Mouse (Mus musculus) MEL (cell line): ENCODE measurements around the gene Endou. TPM values are rescaled to one million over a fixed set of nuclear protein-coding genes. Genes with fewer than 3 reads are reported as not detected.

ENCODE experiments used
- DNase-seq: peaks from one replicate; pipeline ENCODE4 v3.0.0; 2011; ENCODE audit warnings: low read depth, low spot score
- H3K27ac ChIP-seq: 2 replicates; pipeline ENCODE4 v1.5.1; 2012; ENCODE audit warnings: low read depth, mild to moderate bottlenecking, control low read depth, low read length, moderate library complexity; ENCODE audit not compliant: control insufficient read depth
- H3K27me3 ChIP-seq, 2 experiments: fragments of 150-350 bp in 1 of 2; sonication (generic) in 1 of 2; 2 replicates each; pipeline ENCODE4 v1.6.1; 2012; ENCODE audit warnings: low read length in 2 of 2, mild to moderate bottlenecking in 2 of 2, improper control_type of control experiment in 1 of 2, moderate library complexity in 1 of 2; ENCODE audit not compliant: insufficient read depth in 2 of 2, control insufficient read depth in 1 of 2
- H3K36me3 ChIP-seq, 2 experiments: 2 replicates each; pipeline ENCODE4 v1.6.1; 2012 to 2014; ENCODE audit warnings: low read length in 2 of 2, improper control_type of control experiment in 1 of 2, inconsistent platforms in 1 of 2, mild to moderate bottlenecking in 1 of 2; ENCODE audit not compliant: insufficient read depth in 2 of 2, control insufficient read depth in 1 of 2
- H3K4me1 ChIP-seq, 2 experiments: fragments of 150-350 bp in 1 of 2; sonication (generic) in 1 of 2; 2 replicates each; pipeline ENCODE4 v1.6.1; 2012; ENCODE audit warnings: low read length in 2 of 2, improper control_type of control experiment in 1 of 2, mild to moderate bottlenecking in 1 of 2; ENCODE audit not compliant: insufficient read depth in 2 of 2, control insufficient read depth in 1 of 2
- H3K4me3 ChIP-seq, 2 experiments: fragments of 150-350 bp in 1 of 2; sonication (generic) in 1 of 2; 2 replicates each; pipeline ENCODE4 v1.5.1; 2012; ENCODE audit warnings: low read depth in 2 of 2, low read length in 2 of 2, mild to moderate bottlenecking in 2 of 2, moderate library complexity in 2 of 2, control low read depth in 1 of 2, improper control_type of control experiment in 1 of 2; ENCODE audit not compliant: control insufficient read depth in 1 of 2, insufficient read depth in 1 of 2
- H3K79me2 ChIP-seq: 2 replicates; pipeline ENCODE4 v1.6.1; 2012; ENCODE audit warnings: mild to moderate bottlenecking, low read length, moderate library complexity; ENCODE audit not compliant: control insufficient read depth, poor library complexity, insufficient read depth
- H3K9ac ChIP-seq: 2 replicates; pipeline ENCODE4 v1.6.1; 2012; ENCODE audit warnings: low read depth, mild to moderate bottlenecking, control low read depth, low read length, moderate library complexity; ENCODE audit not compliant: control insufficient read depth, poor library complexity, severe bottlenecking
- H3K9me3 ChIP-seq: fragments of 150-350 bp; sonication (generic); replicated peaks from 2 replicates; pipeline ENCODE4 v1.6.1; 2012; ENCODE audit warnings: mild to moderate bottlenecking, low read length, improper control_type of control experiment, moderate library complexity; ENCODE audit not compliant: insufficient read depth
- BHLHE40 ChIP-seq: IDR thresholded peaks from 2 replicates; pipeline ENCODE4 v1.6.1; 2012; ENCODE audit warnings: low read depth, mild to moderate bottlenecking, inconsistent platforms, low read length, improper control_type of control experiment, borderline replicate concordance
- CHD1 ChIP-seq: IDR thresholded peaks from 2 replicates; pipeline ENCODE4 v1.6.1; 2012; ENCODE audit warnings: low read depth, mild to moderate bottlenecking, inconsistent platforms, low read length, improper control_type of control experiment
- CHD2 ChIP-seq: IDR thresholded peaks from 2 replicates; pipeline ENCODE4 v1.6.1; 2011; ENCODE audit warnings: low read length, improper control_type of control experiment
- GABPA ChIP-seq: IDR thresholded peaks from 2 replicates; pipeline ENCODE4 v1.6.1; 2012; ENCODE audit warnings: low read depth, mild to moderate bottlenecking, inconsistent platforms, low read length, improper control_type of control experiment, moderate library complexity
- GATA1 ChIP-seq: IDR thresholded peaks from 2 replicates; pipeline ENCODE4 v1.6.1; 2011; ENCODE audit warnings: low read depth, low read length, improper control_type of control experiment
- HCFC1 ChIP-seq: IDR thresholded peaks from 2 replicates; pipeline ENCODE4 v1.6.1; 2012; ENCODE audit warnings: low read depth, mild to moderate bottlenecking, inconsistent platforms, low read length, improper control_type of control experiment, moderate library complexity
- JUND ChIP-seq: IDR thresholded peaks from 2 replicates; pipeline ENCODE4 v1.6.1; 2011; ENCODE audit warnings: low read depth, mild to moderate bottlenecking, improper control_type of control experiment, low read length
- KAT2A ChIP-seq: conservative IDR thresholded peaks from 2 replicates; pipeline ENCODE4 v1.6.1; 2012; ENCODE audit warnings: low read depth, low read length, improper control_type of control experiment, inconsistent platforms
- MAFK ChIP-seq: IDR thresholded peaks from 2 replicates; pipeline ENCODE4 v1.6.1; 2011; ENCODE audit warnings: low read depth, mild to moderate bottlenecking, low read length, improper control_type of control experiment, borderline replicate concordance
- MAZ ChIP-seq: IDR thresholded peaks from 2 replicates; pipeline ENCODE4 v1.6.1; 2012; ENCODE audit warnings: low read depth, mild to moderate bottlenecking, inconsistent platforms, low read length, improper control_type of control experiment
- MEF2A ChIP-seq: IDR thresholded peaks from 2 replicates; pipeline ENCODE4 v1.6.1; 2014; ENCODE audit warnings: low read depth, mild to moderate bottlenecking, inconsistent platforms, low read length, improper control_type of control experiment; ENCODE audit not compliant: poor library complexity, insufficient replicate concordance, severe bottlenecking; ENCODE audit errors: extremely low read depth
- MYB ChIP-seq: IDR thresholded peaks from 2 replicates; pipeline ENCODE4 v1.6.1; 2011; ENCODE audit warnings: mild to moderate bottlenecking, low read depth, low read length, improper control_type of control experiment
- NELFE ChIP-seq: IDR thresholded peaks from 2 replicates; pipeline ENCODE4 v1.6.1; 2011; ENCODE audit warnings: low read depth, low read length, improper control_type of control experiment
- POLR2AphosphoS2 ChIP-seq: IDR thresholded peaks from 2 replicates; pipeline ENCODE4 v1.6.1; 2011; ENCODE audit warnings: low read length, improper control_type of control experiment
- SIN3A ChIP-seq: IDR thresholded peaks from 2 replicates; pipeline ENCODE4 v1.6.1; 2012; ENCODE audit warnings: low read length, improper control_type of control experiment, inconsistent platforms
- SMC3 ChIP-seq: IDR thresholded peaks from 2 replicates; pipeline ENCODE4 v1.6.1; 2011; ENCODE audit warnings: low read depth, low read length, improper control_type of control experiment
- TCF12 ChIP-seq: IDR thresholded peaks from 2 replicates; pipeline ENCODE4 v1.6.1; 2014; ENCODE audit warnings: low read depth, mild to moderate bottlenecking, inconsistent platforms, low read length, improper control_type of control experiment, moderate library complexity
- UBTF ChIP-seq: IDR thresholded peaks from 2 replicates; pipeline ENCODE4 v1.6.1; 2012; ENCODE audit warnings: low read depth, mild to moderate bottlenecking, inconsistent platforms, low read length, improper control_type of control experiment, moderate library complexity, borderline replicate concordance; ENCODE audit not compliant: insufficient read depth
- ZKSCAN1 ChIP-seq: IDR thresholded peaks from 2 replicates; pipeline ENCODE4 v1.6.1; 2012; ENCODE audit warnings: low read depth, mild to moderate bottlenecking, inconsistent platforms, low read length, improper control_type of control experiment, moderate library complexity
- ZNF384 ChIP-seq: IDR thresholded peaks from 2 replicates; pipeline ENCODE4 v1.6.1; 2012; ENCODE audit warnings: low read depth, mild to moderate bottlenecking, inconsistent platforms, low read length, improper control_type of control experiment
- polyA plus RNA-seq, 2 experiments: library from polyadenylated mRNA; stranded (reverse) in 1 of 2; unstranded in 1 of 2; fragments of >175 nt in 1 of 2; fragments of >200 nt in 1 of 2; gene quantifications; 2 replicates each; pipeline versions ENCODE4 v1.2.1 to v1.2.4; 2012; ENCODE audit warnings: low replicate concordance in 2 of 2, low read depth in 1 of 2; ENCODE audit not compliant: insufficient read length in 2 of 2, insufficient read depth in 1 of 2, missing spikeins in 1 of 2
- total RNA-seq: library from RNA; depleted of rRNA; stranded (reverse); fragments of 300-350 nt; gene quantifications from 2 replicates; pipeline ENCODE4 v1.2.3, GENCODE M21; 2012

Gene Endou
- total and polyA plus RNA-seq, 3 experiments: 0.08 to 0.10 TPM; not detected in 1

GRCm38 (mm10) chr15:97705211-97706050 lies 25.7 kb downstream of the Endou start, which contains the start of gene Rpap3 (continued):
- TF ChIP-seq MAFK (no peak), GATA1 (no peak), NELFE (peak; percentile 98), SMC3 (peak; percentile 1; the same call in 1 of the 2 replicates), MYB (no peak), CHD2 (no peak), TCF12 (peak; percentile 87), CHD1 (no peak), GABPA (no peak; the same call in 1 of the 2 replicates), UBTF (no peak), HCFC1 (peak; percentile 88), MEF2A (no peak), MAZ (peak; percentile 67; the same call in 1 of the 2 replicates), KAT2A (peak; percentile 58; the same call in 1 of the 2 replicates), SIN3A (peak; percentile 95), ZNF384 (no peak), ZKSCAN1 (no peak)
- TF ChIP-seq, all 39 proteins: peak for 19

GRCm38 (mm10) chr15:97696616-97697015 lies 34.5 kb downstream of the Endou start:
- no peak overlapping the region for H3K4me3 ChIP-seq
- no peaks in the 10 kb centered on the region for H3K9me3 ChIP-seq
- H3K27me3 ChIP-seq: no peaks in the 10 kb centered on the region
- no peak overlapping the region for H3K9ac ChIP-seq
- H3K36me3 ChIP-seq: peaks cover 0 to 38% of the 10 kb centered on the region in 2 experiments; a peak in 2 of 4 replicates
- no peak overlapping the region for H3K27ac ChIP-seq
- TF ChIP-seq BHLHE40 (no peak), JUND (no peak), HCFC1 (no peak), POLR2AphosphoS2 (no peak)
- no peak for DNase-seq
- no peaks in the 10 kb centered on the region for H3K4me1 ChIP-seq
- no peaks in the 10 kb centered on the region for H3K79me2 ChIP-seq
